In the genomic region with DNA sequence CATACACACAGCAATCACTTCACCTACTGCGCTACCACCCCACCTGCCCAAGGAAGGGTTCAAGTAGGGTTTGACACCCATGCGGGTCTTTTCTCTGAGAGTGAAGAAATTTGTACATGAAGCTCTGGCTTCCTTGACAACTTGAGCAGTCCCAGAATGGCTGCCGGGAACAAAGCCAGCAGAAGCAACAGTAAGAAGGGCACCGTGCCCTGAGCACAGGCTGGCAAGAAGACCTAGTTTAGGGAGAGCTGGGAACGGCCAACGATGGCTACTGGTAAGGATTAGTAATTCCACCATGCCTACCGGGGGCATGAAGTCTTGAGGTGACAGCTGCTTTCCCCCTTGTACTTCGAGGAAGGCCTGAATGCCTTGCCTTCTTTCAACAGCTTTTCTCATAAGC, we compare ENCODE assay signal across 15 mouse cellular contexts. TPM values are rescaled to one million over a fixed set of nuclear protein-coding genes. Genes with fewer than 3 reads are reported as not detected.
DNase-seq lines count a peak whose midpoint lies in the region; ATAC-seq and TF ChIP-seq lines count a peak whose summit lies in the region.
"Had no signal": no experiment of that assay in that cellular context is flagged by ENCODE, and none has a peak within 500 bp of the region (broad histone marks: within the 10 kb centered on the region; RNA-seq: fewer than 3 reads in every experiment).

No protein-coding gene starts in this region.

- peak; percentile 7 to 11 for DNase-seq in frontal cortex, postnatal 14 days (ENCODE audit: low spot score in 2 of 2)
- peak; percentile 60 for DNase-seq in ovary, adult 18-20 months (ENCODE audit: low spot score)
- DNase-seq in ovary, postnatal 14 days (ENCODE audit: low spot score): no peak
- DNase-seq in cerebellum, postnatal 14 days: peak; percentile 87 to 91
- DNase-seq in right cerebral cortex, postnatal 14 days: peak; percentile 67
- no peak for DNase-seq in thymus, postnatal 0 days (ENCODE audit: low spot score)
- DNase-seq: heart, postnatal 14 days; liver, embryonic 13.5 days; lung, postnatal 36 days had no signal

- no peak; the same call in 1 of the 2 replicates for ATAC-seq in frontal cortex, adult (ENCODE audit: low TSS enrichment)
- no peak for ATAC-seq in intestine, postnatal 0 days
- ATAC-seq: intestine, embryonic 15.5 days; Patski had no signal

- no peak for TF ChIP-seq CTCF in intestine, postnatal 0 days (IDR thresholded peaks at IDR 0.05; ENCODE audit: low read depth)

- no peaks in the 10 kb centered on the region for H3K9me3 ChIP-seq in intestine, postnatal 0 days (ENCODE audit: control insufficient read depth)
- H3K9me3 ChIP-seq: embryonic facial prominence, embryonic 12.5 days; intestine, embryonic 15.5 days; liver, embryonic 13.5 days; stomach, embryonic 15.5 days had no signal

- H3K9ac ChIP-seq in intestine, postnatal 0 days (ENCODE audit: low read depth, low read length): no peak overlapping the region
- H3K9ac ChIP-seq: embryonic facial prominence, embryonic 12.5 days; intestine, embryonic 15.5 days; liver, embryonic 13.5 days; stomach, embryonic 15.5 days had no signal

- H3K4me2 ChIP-seq in intestine, postnatal 0 days (replicated peaks; ENCODE audit: low read depth): no peak overlapping the region
- H3K4me2 ChIP-seq: embryonic facial prominence, embryonic 12.5 days; intestine, embryonic 15.5 days; liver, embryonic 13.5 days; stomach, embryonic 15.5 days had no signal

- no peaks in the 10 kb centered on the region for H3K4me1 ChIP-seq in intestine, postnatal 0 days (replicated peaks; ENCODE audit: control insufficient read depth, insufficient read depth, low read length)
- H3K4me1 ChIP-seq: intestine, embryonic 15.5 days; liver, embryonic 13.5 days; stomach, embryonic 15.5 days had no signal

- no peak overlapping the region for H3K4me3 ChIP-seq in intestine, postnatal 0 days (ENCODE audit: low read depth, low read length)
- H3K4me3 ChIP-seq: embryonic facial prominence, embryonic 12.5 days; intestine, embryonic 15.5 days; liver, embryonic 13.5 days; stomach, embryonic 15.5 days had no signal

- no peak overlapping the region for H3K27ac ChIP-seq in intestine, postnatal 0 days (ENCODE audit: low read depth, low read length)
- H3K27ac ChIP-seq: embryonic facial prominence, embryonic 12.5 days; intestine, embryonic 15.5 days; liver, embryonic 13.5 days; stomach, embryonic 15.5 days had no signal

- 91% methylated on average over 8 of the region's 8 CpGs for WGBS in intestine, postnatal 0 days

- H3K27me3 ChIP-seq in intestine, postnatal 0 days (replicated peaks; ENCODE audit: control insufficient read depth, insufficient read depth, low read length): no peaks in the 10 kb centered on the region
- H3K27me3 ChIP-seq: embryonic facial prominence, embryonic 12.5 days; intestine, embryonic 15.5 days; liver, embryonic 13.5 days; Patski; stomach, embryonic 15.5 days had no signal

- no peaks in the 10 kb centered on the region for H3K36me3 ChIP-seq in intestine, postnatal 0 days (ENCODE audit: control insufficient read depth, insufficient read depth)
- H3K36me3 ChIP-seq: embryonic facial prominence, embryonic 12.5 days; intestine, embryonic 15.5 days; liver, embryonic 13.5 days; stomach, embryonic 15.5 days had no signal

RNA-seq across cellular contexts. Expression of gene Arhgap28, which starts 41.9 kb away (rescaled TPM):
- 3.8 and 3.9 TPM in 2 replicates for polyA plus RNA-seq in intestine, postnatal 0 days (2015; fragmentation: Nextera tagmentation; extraction: Ambion mirVana)
- 0.82 and 1.0 TPM in 2 replicates for polyA plus RNA-seq in thymus, postnatal 0 days (2015; fragmentation: Nextera tagmentation; extraction: Ambion mirVana)

Comparison
In these comparisons a context has a peak if more than half of its experiments do, and no peak if none do; other contexts are left out.
1. DNase-seq: peak in frontal cortex, postnatal 14 days (2 of 2), ovary, adult 18-20 months (single experiment), cerebellum, postnatal 14 days (2 of 2) and right cerebral cortex, postnatal 14 days (single experiment); none in ovary, postnatal 14 days (single experiment) and thymus, postnatal 0 days (single experiment).